Mouse (Mus musculus) right cerebral cortex, adult 2 months (tissue): Measurements from ENCODE around the gene Zfp27.
"Not testable (repeated sequence)": the region's sequence is repeated elsewhere in the genome, so short reads cannot be mapped to it uniquely, and the experiment has no call there.

Source experiments
- DNase-seq, 2 experiments: peaks; one replicate each; pipeline ENCODE4 v3.0.0; 2021 to 2022; ENCODE audit warnings: low spot score in 2 of 2

Zfp27 gene

DNA sequence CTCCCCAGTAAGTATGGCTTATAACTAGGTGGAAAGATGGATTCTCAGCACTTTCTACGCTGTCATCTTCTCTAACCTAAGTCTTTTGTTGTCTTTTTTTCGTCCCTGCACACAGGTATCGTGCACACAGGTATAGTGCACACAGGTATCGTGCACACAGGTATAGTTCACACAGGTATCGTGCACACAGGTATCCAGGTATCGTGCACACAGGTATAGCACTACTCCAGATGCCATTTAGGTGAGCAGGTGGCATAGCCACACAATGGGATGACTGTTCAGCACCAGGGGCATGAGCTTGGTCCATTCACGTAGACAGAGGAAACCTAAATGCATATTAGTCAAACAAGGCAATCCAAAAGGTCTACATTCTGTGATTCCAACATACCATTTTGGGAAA, 15.9 kb downstream of the Zfp27 start:
- DNase-seq, result no peak

DNA sequence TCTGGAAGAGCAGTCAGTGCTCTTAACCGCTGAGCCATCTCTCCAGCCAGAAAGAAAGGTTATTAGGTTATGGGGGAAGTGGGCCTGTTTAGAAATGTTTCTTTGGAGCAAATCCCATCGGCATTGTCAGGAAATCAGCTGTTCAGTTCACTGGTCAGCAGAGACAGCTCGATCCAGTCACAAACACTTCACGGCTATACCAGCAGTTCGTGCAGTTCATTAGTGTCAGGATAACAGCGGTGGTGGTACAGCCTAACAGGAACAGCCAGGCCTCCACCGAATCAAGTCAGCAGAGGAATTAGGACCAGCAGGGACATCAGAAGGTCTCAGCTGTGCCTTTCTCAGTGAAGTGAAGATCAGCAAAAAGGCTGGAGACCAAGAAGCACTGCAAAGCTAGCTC, 25.5 kb downstream of the Zfp27 start:
- DNase-seq, result no peak

DNA sequence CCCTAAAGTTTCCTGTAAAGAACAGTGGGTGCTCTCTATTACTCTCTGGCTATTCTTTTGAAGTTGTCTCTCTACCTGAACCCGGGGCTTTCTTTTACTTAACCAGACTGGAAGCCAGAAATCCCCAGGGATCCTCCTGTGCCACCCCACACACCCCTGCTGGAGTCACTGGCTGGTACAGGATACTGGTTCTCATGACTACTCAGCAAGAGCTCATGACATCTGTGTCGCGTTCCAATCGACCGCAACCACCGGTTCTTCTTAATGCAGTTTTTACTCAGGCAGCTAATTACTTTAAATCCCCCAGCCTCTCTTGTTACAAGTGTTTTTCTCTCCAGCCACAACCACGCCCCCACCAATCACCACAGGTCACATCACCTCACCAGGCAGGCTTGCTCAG, 26.3 kb downstream of the Zfp27 start:
- no peak for DNase-seq

DNA sequence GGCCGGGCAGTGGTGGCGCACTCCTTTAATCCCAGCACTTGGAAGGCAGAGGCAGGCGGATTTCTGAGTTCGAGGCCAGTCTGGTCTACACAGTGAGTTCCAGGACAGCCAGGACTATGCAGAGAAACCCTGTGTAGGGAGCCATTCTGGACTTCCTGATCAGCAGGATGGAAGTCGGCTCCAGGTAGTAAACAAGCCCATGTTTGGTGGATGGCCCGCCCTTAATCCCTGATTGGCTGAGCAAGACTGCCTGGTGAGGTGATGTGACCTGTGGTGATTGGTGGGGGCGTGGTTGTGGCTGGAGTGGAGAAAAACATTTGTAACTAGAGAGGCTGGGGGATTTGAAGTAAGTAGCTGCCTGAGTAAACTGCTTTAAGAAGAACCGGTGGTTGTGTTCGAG, 28.8 kb downstream of the Zfp27 start:
- DNase-seq, result not testable (repeated sequence)

DNA sequence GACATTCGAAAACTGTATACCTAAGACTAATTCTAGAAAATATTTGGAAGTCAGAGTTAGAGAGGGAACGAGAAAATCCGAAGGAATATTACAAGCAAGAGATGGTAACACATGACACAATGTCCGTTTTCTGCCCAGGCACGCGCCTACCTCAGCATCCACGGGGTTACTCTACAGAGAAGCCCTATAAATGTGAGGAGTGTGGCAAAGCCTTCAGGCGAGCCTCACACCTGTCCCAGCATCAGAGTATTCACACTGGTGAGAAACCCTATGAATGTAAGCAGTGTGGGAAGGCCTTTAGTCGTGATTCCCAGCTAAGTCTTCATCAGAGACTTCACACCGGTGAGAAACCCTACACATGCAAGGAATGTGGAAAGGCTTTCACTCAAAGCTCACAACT, 32.1 kb downstream of the Zfp27 start:
- no peak for DNase-seq

DNA sequence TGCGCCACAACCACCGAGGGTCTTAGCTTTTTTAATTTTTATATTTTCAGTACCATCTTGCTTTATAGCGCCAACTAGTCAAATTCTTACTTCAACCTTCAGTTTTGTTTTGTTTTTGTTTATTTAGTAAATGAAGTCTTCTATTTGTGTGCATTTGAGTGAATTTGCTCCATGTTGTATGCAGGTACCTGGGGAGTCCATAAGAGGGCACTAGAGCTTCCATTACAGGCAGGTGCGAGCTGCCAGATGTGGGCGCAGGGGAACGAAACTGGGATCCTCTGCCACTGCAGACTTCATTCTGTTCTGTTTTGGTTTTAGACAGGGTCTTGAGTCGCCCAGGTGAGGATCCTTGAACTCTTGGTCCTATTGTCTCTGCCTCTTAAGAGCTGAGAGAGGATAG, 44.7 kb downstream of the Zfp27 start:
- DNase-seq, result no peak

DNA sequence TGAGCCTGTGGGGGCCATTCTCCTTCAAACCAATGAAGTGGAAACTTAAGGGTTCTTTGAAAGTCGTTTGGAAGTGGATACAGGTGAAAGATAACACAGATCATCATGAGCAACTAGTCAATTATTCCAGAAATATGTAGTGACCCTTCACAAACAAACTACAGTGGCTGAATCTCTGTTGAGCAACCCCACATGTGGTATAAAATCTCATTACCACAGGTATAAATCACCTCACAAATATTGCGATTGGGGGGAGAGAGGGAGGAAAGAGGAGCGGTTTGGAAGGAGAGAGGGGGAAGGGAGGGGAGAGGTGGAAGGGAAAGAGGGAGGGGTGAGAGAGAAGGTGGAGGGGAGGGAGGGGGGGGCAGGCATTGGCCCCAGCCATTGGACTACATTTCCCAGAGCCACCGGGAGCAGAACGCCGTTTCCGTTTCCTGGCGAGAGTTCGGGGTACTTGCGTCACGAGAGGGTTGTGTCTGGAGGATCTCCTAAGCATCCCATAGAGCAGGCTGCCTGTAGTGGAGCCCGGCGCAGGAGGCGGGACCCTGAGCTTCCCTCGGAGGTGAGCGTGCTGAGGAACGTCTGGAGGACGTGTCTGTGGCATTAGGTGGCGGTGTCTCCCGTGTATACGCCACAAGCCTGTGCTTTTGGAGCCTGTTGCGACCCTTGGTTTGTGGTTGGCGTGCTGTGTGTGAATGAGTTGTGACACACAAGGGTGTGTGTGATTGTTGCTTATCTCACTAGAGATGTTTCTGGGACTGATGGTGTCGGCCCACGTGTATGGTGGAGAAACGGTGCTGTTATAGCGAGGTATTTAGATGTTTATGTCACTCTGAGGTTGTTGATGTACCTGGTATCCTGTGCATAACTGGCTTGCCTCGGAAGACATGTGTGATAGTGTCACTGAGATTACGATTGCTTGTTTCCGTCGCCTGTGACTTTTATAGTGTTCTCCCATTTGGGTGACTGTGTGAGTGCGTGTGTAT, 46.5 kb downstream of the Zfp27 start, which contains the start of gene Zfp420:
TSS of gene Zfp420 (plus strand) at position 448 of the 986 bp plus-strand sequence.
- peak; percentile 92 to 94 for DNase-seq

DNA sequence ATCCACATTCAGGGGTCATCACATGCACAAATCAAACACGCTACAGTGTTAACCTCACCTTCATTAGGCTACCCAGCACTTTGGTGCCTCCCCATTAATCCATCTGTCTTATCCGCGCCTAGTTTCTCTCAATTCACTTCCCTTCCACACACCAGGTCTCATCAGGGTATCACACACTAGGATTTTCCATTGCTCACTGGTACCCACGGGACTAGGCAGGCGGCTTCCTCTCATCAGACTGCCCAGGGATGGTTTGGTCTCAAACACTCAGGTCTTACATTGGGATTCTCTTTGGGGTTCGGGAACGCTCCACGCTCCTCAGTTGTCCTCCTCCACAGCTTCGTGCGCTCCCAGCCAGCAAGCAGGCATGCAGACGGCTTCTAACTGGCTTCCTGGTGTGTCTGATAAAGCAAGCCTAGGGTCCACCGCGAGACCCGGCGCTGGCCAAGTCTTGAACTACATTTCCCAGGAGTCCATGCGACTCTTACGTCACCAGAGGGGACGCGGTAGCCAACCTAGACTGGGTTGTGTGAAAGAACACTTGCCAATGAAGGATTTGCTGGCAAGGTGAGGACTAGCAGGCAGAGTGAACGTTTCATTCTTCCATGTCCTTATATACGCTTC, 53.0 kb downstream of the Zfp27 start, which contains the start of gene Zfp940:
TSS of gene Zfp940 (minus strand) at position 451 of the 624 bp plus-strand sequence.
- DNase-seq, result peak; percentile 93 to 95

DNA sequence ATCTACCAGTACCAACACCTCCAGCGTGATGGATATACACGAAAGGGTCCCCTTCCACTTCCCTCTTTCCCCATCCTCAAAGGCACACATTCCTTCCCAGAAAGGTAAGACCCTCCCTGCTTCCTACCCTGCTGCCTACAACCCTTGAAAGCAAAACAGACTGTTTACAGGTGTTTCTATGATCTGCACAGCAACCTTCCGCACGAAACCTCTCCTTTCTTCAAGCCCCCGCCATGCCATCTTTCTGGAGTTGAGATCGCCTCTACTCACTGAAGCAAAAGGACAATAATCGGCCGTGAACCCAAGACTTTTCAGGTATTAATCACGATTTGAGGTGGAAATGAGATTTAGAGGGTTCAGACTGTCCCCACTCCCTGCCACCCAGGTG, 53.5 kb downstream of the Zfp27 start:
- DNase-seq, result no peak

DNA sequence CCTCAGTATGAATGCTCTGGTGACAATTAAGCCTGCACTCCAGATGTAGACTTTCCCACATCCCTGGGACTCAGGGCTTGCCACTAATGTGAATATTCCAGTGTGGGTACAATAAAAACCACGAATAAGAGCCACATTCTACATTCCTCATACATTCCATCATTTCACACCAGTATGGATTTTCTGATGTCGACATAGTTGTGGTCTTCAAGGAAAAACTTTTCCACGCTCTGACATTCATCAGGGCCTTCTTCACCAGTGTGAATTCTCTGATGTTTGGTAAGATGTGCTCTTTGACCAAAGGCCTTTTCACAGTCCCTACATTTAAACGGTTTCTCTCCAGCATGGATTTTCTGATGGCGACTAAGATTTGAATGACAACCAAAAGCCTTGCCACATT, 61.8 kb downstream of the Zfp27 start:
- DNase-seq, result no peak
